Mouse (Mus musculus) spleen, postnatal 10 days (tissue): Measurements from ENCODE around the gene Lhpp.
"Not testable (repeated sequence)": the region's sequence is repeated elsewhere in the genome, so short reads cannot be mapped to it uniquely, and the experiment has no call there.

Source experiments
- DNase-seq, 2 experiments: peaks; one replicate each; pipeline ENCODE4 v3.0.0; 2021 to 2022; ENCODE audit warnings: low spot score in 2 of 2

The Lhpp gene

GRCm38 (mm10) chr7:132644605-132645279 lies 34.3 kb downstream of the Lhpp start:
- no peak for DNase-seq

- DNase-seq, result no peak
Measured at GRCm38 (mm10) chr7:132646514-132646913, 36.1 kb downstream of the Lhpp start.

GRCm38 (mm10) chr7:132654412-132654811 lies 44.0 kb downstream of the Lhpp start:
- no peak for DNase-seq

GRCm38 (mm10) chr7:132656075-132656474 lies 45.6 kb downstream of the Lhpp start:
- DNase-seq, result peak; percentile 78 to 93

- peak; percentile 85 to 95 for DNase-seq
Measured at GRCm38 (mm10) chr7:132656548-132656947, 46.1 kb downstream of the Lhpp start.

DNA sequence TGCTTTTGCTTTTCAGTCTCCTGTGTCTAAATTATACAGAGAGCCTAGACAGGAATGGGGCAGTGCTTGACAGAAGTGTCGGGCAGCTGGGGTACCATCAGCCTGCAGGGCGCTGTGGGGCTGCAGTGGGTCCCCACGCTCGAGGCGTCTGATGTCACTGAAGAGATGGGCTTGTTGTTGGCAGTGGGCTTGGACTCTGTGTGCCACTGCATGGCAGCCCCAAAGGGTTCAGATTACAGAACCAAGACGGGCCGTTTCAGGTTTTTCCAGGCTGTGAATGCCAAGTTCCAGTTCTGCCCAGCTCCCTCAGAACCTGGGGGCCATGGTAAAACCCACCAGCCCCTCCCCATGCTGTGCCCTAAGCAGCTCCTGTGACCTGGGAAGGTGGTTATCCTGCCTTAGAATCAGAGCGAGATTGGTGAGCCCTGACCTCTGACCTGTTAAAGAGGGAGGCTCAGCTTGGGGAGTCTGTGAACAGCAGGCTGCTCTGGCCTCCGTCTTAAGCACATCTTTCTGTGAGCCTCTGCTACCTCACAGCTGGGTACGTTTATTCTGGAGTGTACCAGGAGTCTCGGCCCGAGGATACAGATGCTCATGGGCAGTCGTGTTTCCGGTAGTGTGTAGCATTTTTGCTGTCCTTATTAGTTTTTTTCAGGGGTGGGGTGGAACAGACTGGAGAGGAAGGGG lies 47.1 kb downstream of the Lhpp start:
- DNase-seq, result no peak

GRCm38 (mm10) chr7:132658058-132658450 lies 47.6 kb downstream of the Lhpp start:
- no peak for DNase-seq

DNA sequence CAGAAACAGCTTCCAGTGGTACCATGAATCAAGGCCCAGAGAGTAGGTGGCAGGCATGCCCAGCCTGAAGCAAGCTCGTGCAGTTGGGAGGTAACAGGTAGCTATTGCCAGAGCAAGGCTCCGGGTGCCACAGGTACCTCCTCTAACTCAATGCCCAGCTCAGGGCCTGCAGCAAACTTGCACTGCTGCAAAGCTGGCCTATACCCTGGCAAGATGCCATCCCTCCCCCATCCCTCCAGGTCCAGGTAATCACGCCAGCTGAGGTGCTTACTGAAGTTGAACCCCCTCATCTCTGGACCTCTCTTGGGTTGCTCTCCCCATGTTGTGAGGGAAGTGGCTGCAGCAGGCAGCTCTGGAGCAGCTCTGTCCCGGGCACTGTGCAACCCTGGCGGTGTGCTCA lies 48.2 kb downstream of the Lhpp start:
- no peak for DNase-seq

DNA sequence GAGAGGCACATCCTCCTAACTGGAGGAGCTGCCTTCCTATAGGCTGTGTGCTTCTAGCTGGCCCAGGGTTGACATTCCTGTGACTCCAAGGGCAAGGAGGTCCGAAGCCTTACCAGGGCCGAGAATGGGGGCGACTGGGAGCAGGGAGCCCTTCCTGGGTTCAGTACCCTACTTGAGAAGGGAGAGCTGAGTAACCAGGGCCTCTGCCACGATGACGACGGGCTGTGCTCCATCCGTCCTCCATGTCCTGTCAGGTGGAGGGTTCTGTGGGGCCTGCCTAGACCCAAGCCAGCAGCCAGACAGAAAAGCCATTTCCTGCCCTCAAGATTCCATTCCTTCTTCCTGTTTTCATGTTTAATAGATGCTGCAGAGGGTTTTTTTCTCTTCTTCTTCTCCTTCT lies 49.2 kb downstream of the Lhpp start:
- DNase-seq, result no peak

- not testable (repeated sequence) for DNase-seq
Measured at GRCm38 (mm10) chr7:132662831-132663230, 52.4 kb downstream of the Lhpp start.

GRCm38 (mm10) chr7:132664815-132665214 lies 54.4 kb downstream of the Lhpp start:
- DNase-seq, result no peak

- DNase-seq, result no peak
Measured at GRCm38 (mm10) chr7:132665664-132666382, 55.4 kb downstream of the Lhpp start.

GRCm38 (mm10) chr7:132666516-132666915 lies 56.1 kb downstream of the Lhpp start:
- DNase-seq, result no peak

- no peak for DNase-seq
Measured at GRCm38 (mm10) chr7:132668604-132669003, 58.2 kb downstream of the Lhpp start.

GRCm38 (mm10) chr7:132669999-132670862 lies 59.8 kb downstream of the Lhpp start:
- DNase-seq, result no peak

DNA sequence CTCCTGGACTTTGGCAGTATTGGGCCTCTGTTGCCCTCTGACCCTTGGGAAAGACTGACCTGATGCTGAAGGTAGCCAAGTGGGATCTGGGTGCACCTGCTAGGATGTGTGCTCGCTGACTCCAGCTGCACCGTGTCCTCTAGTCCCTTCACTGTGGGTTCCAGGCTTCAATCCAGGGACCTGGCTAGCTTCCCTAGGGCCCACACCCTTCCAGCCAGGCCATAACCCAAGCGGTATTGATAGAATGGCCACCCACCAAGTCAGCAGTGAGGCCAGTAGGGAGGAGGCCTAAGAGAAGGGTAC lies 60.4 kb downstream of the Lhpp start:
- DNase-seq, result no peak

DNA sequence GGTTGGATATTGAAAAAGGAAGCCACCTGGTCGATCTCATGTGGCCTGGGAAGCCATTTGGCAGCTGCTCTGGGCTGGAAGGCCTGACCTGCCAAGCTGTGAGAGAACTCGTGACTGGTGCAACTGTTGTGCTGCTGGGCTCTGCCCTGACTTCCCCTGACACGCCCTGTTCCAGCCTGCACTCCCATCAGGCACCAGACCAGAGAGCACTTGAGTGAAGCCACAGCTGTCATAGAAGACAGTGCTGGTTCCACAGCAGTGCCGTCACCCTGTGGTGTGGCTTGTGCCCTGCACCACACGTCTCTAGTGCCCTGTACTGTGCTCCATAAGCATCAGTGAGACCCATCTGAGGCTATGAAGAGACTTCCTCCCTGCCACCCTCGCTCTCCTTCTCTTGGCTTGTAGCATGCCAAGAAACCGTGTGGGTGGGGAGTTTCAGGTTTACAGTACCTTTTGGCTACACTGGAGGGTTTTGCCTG lies 62.1 kb downstream of the Lhpp start:
- peak in 1 of 2 experiments; percentile 70 for DNase-seq

DNA sequence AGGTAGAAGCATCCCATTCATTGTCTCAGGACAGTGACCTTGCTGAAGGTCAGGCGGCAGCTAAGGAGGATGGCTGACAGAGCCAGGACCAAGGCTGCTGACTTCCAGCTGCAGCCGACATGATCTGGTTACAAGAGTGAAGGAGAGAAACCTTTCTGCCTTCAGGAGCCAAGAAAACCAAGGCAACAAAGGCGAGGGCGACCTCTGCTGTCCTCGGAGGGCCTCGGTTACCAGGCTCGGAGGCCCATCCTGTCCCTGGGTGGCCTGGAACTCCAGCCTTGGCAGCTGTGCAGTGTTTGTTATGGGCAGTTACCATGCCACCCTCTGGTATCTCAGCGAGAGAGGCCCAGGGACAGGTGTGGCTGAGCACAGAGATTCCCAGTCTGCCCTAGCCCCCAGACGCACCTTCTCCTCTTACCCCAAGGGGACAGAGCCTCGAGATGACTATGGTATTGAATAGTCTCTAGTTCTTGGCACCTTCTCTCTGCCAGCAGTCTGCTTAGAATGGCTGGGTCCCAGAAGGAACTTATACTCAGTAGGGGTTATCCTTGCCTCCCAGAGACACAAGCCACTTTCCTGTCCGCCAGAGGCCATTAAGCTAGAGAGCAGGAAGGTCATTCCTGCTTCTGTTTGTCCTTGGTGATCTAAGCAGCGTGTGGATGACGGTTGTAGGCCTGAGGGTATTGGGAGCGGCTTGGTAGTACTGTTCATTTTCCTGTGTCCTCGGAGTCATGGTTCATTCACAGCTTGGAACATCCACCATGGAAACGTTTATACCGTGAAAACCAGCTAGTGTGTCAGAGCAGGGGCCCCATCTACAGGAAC lies 63.7 kb downstream of the Lhpp start:
- no peak for DNase-seq

DNA sequence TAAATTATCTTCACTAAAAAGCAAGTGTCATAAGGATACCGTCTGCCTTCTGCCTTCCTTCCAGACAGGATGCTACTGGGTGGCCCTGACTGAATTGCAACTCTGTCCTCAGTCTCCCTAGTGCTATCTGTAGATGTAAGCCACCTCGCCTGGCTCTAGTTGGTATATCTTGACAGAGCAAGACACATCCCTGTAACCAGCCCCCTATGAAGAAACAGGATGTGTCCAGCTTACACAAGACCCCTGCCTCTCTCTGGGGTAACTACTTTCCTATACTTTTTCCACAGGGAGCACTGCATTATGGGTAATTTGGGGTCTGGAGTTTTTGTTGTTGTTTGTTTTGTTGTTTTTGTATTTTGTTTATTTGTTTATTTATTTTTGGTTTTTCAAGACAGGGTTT lies 65.5 kb downstream of the Lhpp start:
- DNase-seq, result no peak

DNA sequence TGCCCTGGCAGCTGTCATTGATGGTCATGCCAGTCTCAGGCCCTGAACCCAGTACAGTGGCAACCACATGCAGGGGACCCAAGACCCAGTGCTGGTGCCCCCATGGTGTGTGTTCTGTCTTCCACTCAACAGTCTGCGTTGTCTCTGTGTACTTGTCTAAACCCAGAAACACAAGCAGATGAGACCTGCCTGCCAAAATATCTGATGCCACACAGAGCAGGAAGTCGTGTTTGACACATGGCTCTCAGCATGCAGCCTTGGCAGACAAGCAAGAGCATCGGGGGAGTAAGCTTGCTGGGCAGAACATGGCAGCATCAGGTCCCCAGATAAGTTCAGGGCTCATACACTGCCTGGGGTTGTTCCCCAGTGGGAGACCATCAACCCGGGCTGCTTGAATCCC lies 68.7 kb downstream of the Lhpp start:
- no peak for DNase-seq

GRCm38 (mm10) chr7:132679549-132679948 lies 69.1 kb downstream of the Lhpp start:
- DNase-seq, result no peak
